Mouse (Mus musculus): ENCODE results near the gene Dolpp1.

GRCm38 (mm10) chr2:30440701-30441517 lies 48.9 kb downstream of the Dolpp1 start:
- TF ChIP-seq CTCF (IDR thresholded peaks at IDR 0.05) (peak; percentile 92), EP300 (IDR thresholded peaks at IDR 0.05) (no peak)

All from lung, postnatal 0 days (tissue).